Mouse (Mus musculus) Muller cell, postnatal 12 days (primary cell): ENCODE measurements around the gene Galntl5.
A peak's percentile ranks its signal among the peaks of the same experiment; 100 is the strongest.
"Not testable (repeated sequence)": the region's sequence is repeated elsewhere in the genome, so short reads cannot be mapped to it uniquely, and the experiment has no call there.

Experiments
- DNase-seq: peaks from one replicate; pipeline ENCODE4 v3.0.0-alpha.2; 2015; ENCODE audit errors: inconsistent ontology term

Gene Galntl5

GRCm38 (mm10) chr5:25190521-25190920 lies 9.3 kb downstream of the Galntl5 start:
- DNase-seq: peak; percentile 41

DNA sequence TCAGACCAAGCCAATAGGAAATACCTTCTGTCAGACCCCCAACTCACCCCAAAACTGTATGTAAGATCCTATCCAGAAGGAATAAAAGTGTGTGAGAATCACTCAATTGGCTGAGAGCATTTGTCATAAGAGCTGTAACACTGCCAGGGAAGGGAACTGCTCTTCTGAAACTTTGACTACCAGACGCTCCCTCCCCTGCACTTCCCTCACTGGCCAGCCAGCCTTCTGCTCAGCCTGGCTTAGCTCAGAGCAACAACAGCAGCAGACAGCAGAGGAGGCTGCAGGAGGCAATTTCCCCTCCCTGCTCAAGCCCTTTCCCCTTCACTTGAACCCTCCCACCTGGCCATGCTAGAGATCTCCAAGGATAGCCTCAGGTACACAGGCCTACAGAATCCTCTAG lies 30.6 kb downstream of the Galntl5 start:
- DNase-seq: no peak

- not testable (repeated sequence) for DNase-seq
These were observed 32.0 kb downstream of the Galntl5 start for GRCm38 (mm10) chr5:25213216-25213615.

DNA sequence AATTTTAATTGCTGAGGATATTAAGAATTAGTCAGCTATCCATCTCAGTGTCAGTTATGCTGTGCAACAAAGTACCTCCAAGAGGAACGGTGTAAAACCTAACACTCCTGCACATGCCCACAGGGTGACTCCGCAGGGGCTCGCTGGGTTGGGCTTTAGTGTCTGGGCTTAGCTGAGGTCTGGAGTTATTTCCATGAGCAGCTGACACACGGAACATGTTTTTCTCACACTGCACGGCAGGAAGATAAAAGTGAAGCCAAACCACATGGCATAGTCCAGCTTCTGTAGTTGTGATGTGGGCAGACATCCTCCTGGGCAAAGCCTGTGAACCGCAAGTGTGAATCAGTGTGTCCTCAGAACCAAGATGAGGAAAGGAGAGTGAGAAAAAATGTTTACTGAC lies 33.7 kb downstream of the Galntl5 start:
- DNase-seq: peak; percentile 10

GRCm38 (mm10) chr5:25221604-25222003 lies 40.3 kb downstream of the Galntl5 start, which contains the start of gene Galnt11:
Gene Galnt11, plus strand, starts transcription at chr5:25221904.
- no peak for DNase-seq

- peak; percentile 92 for DNase-seq
These were observed 41.8 kb downstream of the Galntl5 start, which contains the start of gene E130116L18Rik for GRCm38 (mm10) chr5:25222752-25223702. Gene E130116L18Rik, minus strand, starts transcription at chr5:25223153.

DNA sequence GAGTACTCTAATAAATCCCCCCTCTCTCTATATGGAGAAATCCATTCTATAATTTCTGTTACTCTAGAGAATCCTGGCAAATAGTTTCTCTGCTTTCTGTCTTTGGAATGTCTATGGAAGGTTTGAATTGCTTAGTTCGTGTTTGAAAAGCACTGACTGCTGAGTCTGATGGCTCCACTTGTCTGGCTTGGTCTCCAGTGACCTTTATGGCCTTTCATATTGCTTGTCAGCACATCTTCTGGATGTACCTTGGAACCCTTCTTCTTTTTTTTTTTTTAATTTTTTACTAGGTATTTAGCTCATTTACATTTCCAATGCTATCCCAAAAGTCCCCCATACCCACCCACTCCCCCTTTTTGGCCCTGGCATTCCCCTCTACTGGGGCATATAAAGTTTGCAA lies 43.1 kb downstream of the Galntl5 start:
- not testable (repeated sequence) for DNase-seq

GRCm38 (mm10) chr5:25243101-25243500 lies 61.8 kb downstream of the Galntl5 start:
- DNase-seq: no peak

GRCm38 (mm10) chr5:25245806-25246472 lies 64.7 kb downstream of the Galntl5 start:
- DNase-seq: no peak

DNA sequence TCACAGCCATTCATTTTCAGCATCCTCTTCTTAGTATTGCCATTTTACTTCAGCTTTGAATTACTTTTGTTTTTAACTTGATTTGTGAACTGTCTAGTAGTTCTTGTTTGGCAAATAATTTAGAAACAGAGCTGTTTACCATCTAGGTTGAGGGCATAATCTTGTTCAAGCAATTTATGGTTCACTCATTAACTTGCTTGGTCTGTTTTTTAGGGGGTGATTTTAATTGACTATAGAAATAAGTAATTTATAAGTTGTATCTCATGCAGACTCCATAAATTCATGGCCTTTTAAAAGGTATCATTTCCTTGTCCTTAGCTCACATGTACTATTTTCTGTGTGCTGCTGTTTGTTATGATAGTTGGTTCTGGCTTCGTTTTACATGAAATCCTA lies 65.2 kb downstream of the Galntl5 start:
- DNase-seq: no peak

- no peak for DNase-seq
These were observed 65.8 kb downstream of the Galntl5 start for GRCm38 (mm10) chr5:25247036-25247435.

DNA sequence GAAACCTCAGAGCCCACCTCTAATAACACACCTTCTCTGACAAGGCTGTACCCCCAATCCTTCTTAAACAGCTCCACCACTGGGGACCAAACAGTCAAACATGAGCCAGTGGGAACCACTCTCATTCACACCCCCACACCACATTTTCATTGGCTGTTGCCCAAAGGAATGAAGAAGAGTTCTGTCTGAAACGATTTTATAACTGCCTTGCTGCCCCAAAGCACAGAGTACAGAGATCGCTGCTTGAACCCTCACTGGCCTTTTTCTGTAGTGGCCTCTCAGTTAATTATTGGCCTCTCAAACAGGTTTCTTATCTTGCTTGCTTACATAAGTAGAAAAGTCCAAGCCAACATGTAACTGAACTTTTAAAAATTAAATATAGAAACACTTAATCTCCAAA lies 71.2 kb downstream of the Galntl5 start:
- DNase-seq: no peak

DNA sequence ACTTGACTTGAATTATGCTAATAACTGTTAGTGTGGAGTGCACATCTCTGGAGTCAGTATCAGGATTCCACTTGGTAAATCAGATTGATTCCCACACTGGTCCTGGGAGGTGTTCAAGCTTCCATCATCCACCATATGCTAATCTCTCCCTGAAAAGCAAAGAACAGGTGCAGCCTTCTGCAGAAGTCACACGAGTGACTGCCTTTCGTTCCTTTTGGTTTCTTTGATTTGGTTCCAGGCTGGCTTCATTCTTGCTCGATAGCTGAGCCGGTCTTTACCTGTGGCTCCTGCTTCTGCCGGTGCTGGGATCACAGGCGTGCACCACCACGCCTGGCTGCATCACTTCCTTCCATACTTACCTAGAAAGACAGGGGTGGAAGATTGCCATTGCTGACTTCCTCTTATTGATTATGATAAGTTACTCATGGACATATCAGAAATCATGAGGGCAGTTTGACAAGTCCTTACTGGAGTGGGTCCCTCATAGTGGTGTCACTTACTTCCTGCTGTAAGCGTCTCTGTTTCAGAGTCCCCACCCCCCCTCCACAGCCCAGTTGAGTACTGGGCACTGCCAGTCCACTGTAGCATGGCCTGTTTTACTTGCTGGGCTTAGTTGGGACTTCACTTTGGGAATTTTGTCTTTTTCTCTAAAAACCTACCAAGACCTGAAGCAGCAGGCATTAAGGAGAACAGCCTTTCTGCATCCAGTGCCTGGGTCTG lies 71.7 kb downstream of the Galntl5 start:
- no peak for DNase-seq

GRCm38 (mm10) chr5:25254491-25254890 lies 73.2 kb downstream of the Galntl5 start:
- DNase-seq: no peak

GRCm38 (mm10) chr5:25256686-25257085 lies 75.4 kb downstream of the Galntl5 start:
- DNase-seq: no peak

- no peak for DNase-seq
These were observed 80.2 kb downstream of the Galntl5 start for GRCm38 (mm10) chr5:25261452-25261851.

- DNase-seq: no peak
These were observed 81.0 kb downstream of the Galntl5 start for GRCm38 (mm10) chr5:25262266-25262665.

DNA sequence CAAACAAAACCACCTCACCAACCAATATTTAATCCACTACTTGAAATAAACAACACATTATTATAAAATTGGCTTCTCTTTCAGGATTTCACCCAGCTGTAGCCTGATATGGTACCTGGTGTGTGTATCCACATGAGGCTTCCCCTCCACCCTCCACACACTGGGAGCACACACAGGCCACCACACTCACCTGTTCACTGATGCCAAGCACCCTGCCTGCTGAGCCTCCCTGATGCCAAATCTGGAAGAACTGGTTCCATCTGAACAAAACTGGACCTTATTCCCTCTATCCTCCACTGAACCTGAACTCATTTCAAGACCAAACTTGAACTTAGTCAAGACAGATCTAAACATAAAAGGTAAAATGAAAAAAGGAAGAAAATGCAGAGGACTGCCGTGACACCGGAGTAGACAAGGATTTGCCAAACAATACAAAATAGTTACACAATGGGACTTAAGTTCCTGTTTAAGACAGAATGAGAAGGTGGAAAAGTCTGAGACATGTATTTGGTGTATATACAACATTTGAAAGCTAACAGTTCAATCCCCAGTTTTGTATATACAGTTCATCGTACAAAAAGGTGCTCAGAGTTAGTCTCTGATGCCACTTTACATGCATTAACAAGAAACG lies 87.1 kb downstream of the Galntl5 start:
- DNase-seq: no peak
